Mouse (Mus musculus): Measurements from ENCODE around the gene Gm42742. TPM values are rescaled to one million over a fixed set of nuclear protein-coding genes. Genes with fewer than 3 reads are reported as not detected.

Gm42742 gene
- polyA plus RNA-seq, 1 experiment from 2014 or later: 53.7 TPM

GRCm38 (mm10) chr7:126975950-126976866 lies 44.7 kb downstream of the Gm42742 start, which contains the start of gene Cdiptos:
TSS of gene Cdiptos (minus strand) at chr7:126976098.
- no peaks in the 10 kb centered on the region for H3K27me3 ChIP-seq (ENCODE audit: control insufficient read depth, insufficient read depth, low read length)
- peak within 1 kb of the TSS; percentile 58 for H3K4me2 ChIP-seq (replicated peaks; ENCODE audit: low read depth, low read length)
- under 1% methylated on average over 55 of the region's 55 CpGs for WGBS
- peak within 1 kb of the TSS; percentile 98 for H3K4me3 ChIP-seq (ENCODE audit: low read depth, low read length)
- no peaks in the 10 kb centered on the region for H3K4me1 ChIP-seq (replicated peaks; ENCODE audit: control insufficient read depth, insufficient read depth, low read length)
- H3K9ac ChIP-seq (ENCODE audit: low read depth, low read length): peak within 1 kb of the TSS; percentile 99
- peaks cover 4% of the 10 kb centered on the region; the same call in 1 of the 2 replicates for H3K36me3 ChIP-seq (ENCODE audit: control insufficient read depth, insufficient read depth, low read length)
- H3K9me3 ChIP-seq (ENCODE audit: control insufficient read depth, low read length): no peaks in the 10 kb centered on the region
- ATAC-seq (ENCODE audit: low FRiP score) (peak; percentile 95), DNase-seq (ENCODE audit: low spot score) (peak; percentile 99)
- H3K27ac ChIP-seq (ENCODE audit: low read depth, low read length): peak within 1 kb of the TSS; percentile 88

- ATAC-seq (ENCODE audit: low FRiP score): no peak
- H3K4me3 ChIP-seq (ENCODE audit: low read depth, low read length): peak within 1 kb of the TSS; percentile 98
- 6% methylated on average over 1 of the region's 1 CpGs for WGBS
- no peaks in the 10 kb centered on the region for H3K27me3 ChIP-seq (ENCODE audit: control insufficient read depth, insufficient read depth, low read length)
- no peak for DNase-seq (ENCODE audit: low spot score)
- peak within 1 kb of the TSS; percentile 99 for H3K9ac ChIP-seq (ENCODE audit: low read depth, low read length)
- H3K27ac ChIP-seq (ENCODE audit: low read depth, low read length): peak within 1 kb of the TSS; percentile 88
- H3K4me1 ChIP-seq (replicated peaks; ENCODE audit: control insufficient read depth, insufficient read depth, low read length): no peaks in the 10 kb centered on the region
- peak within 1 kb of the TSS; percentile 58 for H3K4me2 ChIP-seq (replicated peaks; ENCODE audit: low read depth, low read length)
- H3K36me3 ChIP-seq (ENCODE audit: control insufficient read depth, insufficient read depth, low read length): peaks cover 4% of the 10 kb centered on the region; the same call in 1 of the 2 replicates
- H3K9me3 ChIP-seq (ENCODE audit: control insufficient read depth, low read length): no peaks in the 10 kb centered on the region
Observed at GRCm38 (mm10) chr7:126975893-126975949, 45.2 kb downstream of the Gm42742 start, which contains the start of gene Cdipt. TSS of gene Cdipt (plus strand) at chr7:126975914.

- Histone ChIP-seq H3K9ac (ENCODE audit: low read depth, low read length) (no peak overlapping the region), H3K36me3 (ENCODE audit: control insufficient read depth, insufficient read depth, low read length) (peaks cover 4% of the 10 kb centered on the region; the same call in 1 of the 2 replicates), H3K27me3 (ENCODE audit: control insufficient read depth, insufficient read depth, low read length) (no peaks in the 10 kb centered on the region), H3K27ac (ENCODE audit: low read depth, low read length) (no peak overlapping the region; the same call in 1 of the 2 replicates), H3K9me3 (ENCODE audit: control insufficient read depth, low read length) (no peaks in the 10 kb centered on the region), H3K4me2 (replicated peaks; ENCODE audit: low read depth, low read length) (peak overlapping the region; percentile 58), H3K4me3 (ENCODE audit: low read depth, low read length) (peak overlapping the region; percentile 98; the same call in 1 of the 2 replicates), H3K4me1 (replicated peaks; ENCODE audit: control insufficient read depth, insufficient read depth, low read length) (no peaks in the 10 kb centered on the region)
- DNase-seq (ENCODE audit: low spot score) (no peak), ATAC-seq (ENCODE audit: low FRiP score) (peak; percentile 25)
- 16% methylated on average over 8 of the region's 8 CpGs for WGBS
Observed at GRCm38 (mm10) chr7:126975493-126975892, 45.4 kb downstream of the Gm42742 start.

GRCm38 (mm10) chr7:126967361-126967760 lies 53.5 kb downstream of the Gm42742 start:
- no peaks in the 10 kb centered on the region for H3K4me1 ChIP-seq (replicated peaks; ENCODE audit: control insufficient read depth, insufficient read depth, low read length)
- DNase-seq (ENCODE audit: low spot score): no peak
- H3K27ac ChIP-seq (ENCODE audit: low read depth, low read length): no peak overlapping the region
- no peak overlapping the region for H3K9ac ChIP-seq (ENCODE audit: low read depth, low read length)
- no peak overlapping the region for H3K4me3 ChIP-seq (ENCODE audit: low read depth, low read length)
- WGBS: 67% methylated on average over 6 of the region's 6 CpGs
- no peak for ATAC-seq (ENCODE audit: low FRiP score)
- peaks cover under 1% of the 10 kb centered on the region; the same call in 1 of the 2 replicates for H3K27me3 ChIP-seq (ENCODE audit: control insufficient read depth, insufficient read depth, low read length)
- H3K36me3 ChIP-seq (ENCODE audit: control insufficient read depth, insufficient read depth, low read length): no peaks in the 10 kb centered on the region
- H3K9me3 ChIP-seq (ENCODE audit: control insufficient read depth, low read length): no peaks in the 10 kb centered on the region
- no peak overlapping the region for H3K4me2 ChIP-seq (replicated peaks; ENCODE audit: low read depth, low read length)

GRCm38 (mm10) chr7:126965568-126965967 lies 55.3 kb downstream of the Gm42742 start:
- WGBS: 79% methylated on average over 3 of the region's 3 CpGs
- ATAC-seq (ENCODE audit: low FRiP score): no peak
- Histone ChIP-seq H3K4me2 (replicated peaks; ENCODE audit: low read depth, low read length) (no peak overlapping the region), H3K36me3 (ENCODE audit: control insufficient read depth, insufficient read depth, low read length) (no peaks in the 10 kb centered on the region), H3K27ac (ENCODE audit: low read depth, low read length) (no peak overlapping the region), H3K9ac (ENCODE audit: low read depth, low read length) (no peak overlapping the region), H3K9me3 (ENCODE audit: control insufficient read depth, low read length) (no peaks in the 10 kb centered on the region), H3K4me1 (replicated peaks; ENCODE audit: control insufficient read depth, insufficient read depth, low read length) (no peaks in the 10 kb centered on the region), H3K4me3 (ENCODE audit: low read depth, low read length) (no peak overlapping the region), H3K27me3 (ENCODE audit: control insufficient read depth, insufficient read depth, low read length) (peaks cover 2% of the 10 kb centered on the region; the same call in 1 of the 2 replicates)
- no peak for DNase-seq (ENCODE audit: low spot score)

Other genes starting within 250 kb of the Gm42742 start
- 114 and 119 TPM in 2 replicates for gene Ypel3, start 244.1 kb downstream of the Gm42742 start, polyA plus RNA-seq (2014; fragmentation: Nextera tagmentation; extraction: Ambion mirVana)
- 0.25 and 0.79 TPM in 2 replicates for gene Tbx6, start 239.6 kb downstream of the Gm42742 start, polyA plus RNA-seq (2014; fragmentation: Nextera tagmentation; extraction: Ambion mirVana)
- gene Ppp4c, start 228.6 kb downstream of the Gm42742 start, polyA plus RNA-seq (2014; fragmentation: Nextera tagmentation; extraction: Ambion mirVana): 313 and 330 TPM in 2 replicates
- 14.6 and 16.3 TPM in 2 replicates for gene Fam57b, start 223.4 kb downstream of the Gm42742 start, polyA plus RNA-seq (2014; fragmentation: Nextera tagmentation; extraction: Ambion mirVana)
- not detected in 2 replicates for gene 4930451I11Rik, start 189.5 kb downstream of the Gm42742 start, polyA plus RNA-seq (2014; fragmentation: Nextera tagmentation; extraction: Ambion mirVana)
- 3.4 and 3.7 TPM in 2 replicates for gene Doc2a, start 173.7 kb downstream of the Gm42742 start, polyA plus RNA-seq (2014; fragmentation: Nextera tagmentation; extraction: Ambion mirVana)
- 22.0 and 25.2 TPM in 2 replicates for gene Hirip3, start 159.1 kb downstream of the Gm42742 start, polyA plus RNA-seq (2014; fragmentation: Nextera tagmentation; extraction: Ambion mirVana)
- 89.3 and 89.4 TPM in 2 replicates for gene Ino80e, start 158.7 kb downstream of the Gm42742 start, polyA plus RNA-seq (2014; fragmentation: Nextera tagmentation; extraction: Ambion mirVana)
- gene Taok2, start 136.4 kb downstream of the Gm42742 start, polyA plus RNA-seq (2014; fragmentation: Nextera tagmentation; extraction: Ambion mirVana): 27.3 and 31.2 TPM in 2 replicates
- 25.3 and 28.6 TPM in 2 replicates for gene Tmem219, start 98.2 kb downstream of the Gm42742 start, polyA plus RNA-seq (2014; fragmentation: Nextera tagmentation; extraction: Ambion mirVana)
- gene Kctd13, start 92.2 kb downstream of the Gm42742 start, polyA plus RNA-seq (2014; fragmentation: Nextera tagmentation; extraction: Ambion mirVana): 30.1 and 33.5 TPM in 2 replicates
- 0.90 and 0.92 TPM in 2 replicates for gene Asphd1, start 71.5 kb downstream of the Gm42742 start, polyA plus RNA-seq (2014; fragmentation: Nextera tagmentation; extraction: Ambion mirVana)
- gene Sez6l2, start 70.5 kb downstream of the Gm42742 start, polyA plus RNA-seq (2014; fragmentation: Nextera tagmentation; extraction: Ambion mirVana): 13.2 and 14.2 TPM in 2 replicates
- 68.9 and 69.5 TPM in 2 replicates for gene Cdipt, start 45.2 kb downstream of the Gm42742 start, polyA plus RNA-seq (2014; fragmentation: Nextera tagmentation; extraction: Ambion mirVana)
- 0.63 and 0.93 TPM in 2 replicates for gene Cdiptos, start 45.0 kb downstream of the Gm42742 start, polyA plus RNA-seq (2014; fragmentation: Nextera tagmentation; extraction: Ambion mirVana)
- 3.4 and 3.5 TPM in 2 replicates for gene Mvp, start 6.5 kb downstream of the Gm42742 start, polyA plus RNA-seq (2014; fragmentation: Nextera tagmentation; extraction: Ambion mirVana)
- not detected in 2 replicates for gene Pagr1b, start 4.6 kb downstream of the Gm42742 start, polyA plus RNA-seq (2014; fragmentation: Nextera tagmentation; extraction: Ambion mirVana)
- 76.1 and 78.5 TPM in 2 replicates for gene Pagr1a, start 3.7 kb downstream of the Gm42742 start, polyA plus RNA-seq (2014; fragmentation: Nextera tagmentation; extraction: Ambion mirVana)
- 7.2 and 7.7 TPM in 2 replicates for gene Prrt2, start 114 bp upstream of the Gm42742 start, polyA plus RNA-seq (2014; fragmentation: Nextera tagmentation; extraction: Ambion mirVana)
- 69.4 and 71.4 TPM in 2 replicates for gene Maz, start 5.9 kb upstream of the Gm42742 start, polyA plus RNA-seq (2014; fragmentation: Nextera tagmentation; extraction: Ambion mirVana)
- 142 and 146 TPM in 2 replicates for gene Kif22, start 21.4 kb upstream of the Gm42742 start, polyA plus RNA-seq (2014; fragmentation: Nextera tagmentation; extraction: Ambion mirVana)
- not detected in 2 replicates for gene Zg16, start 66.2 kb upstream of the Gm42742 start, polyA plus RNA-seq (2014; fragmentation: Nextera tagmentation; extraction: Ambion mirVana)
- gene AI467606, start 70.3 kb upstream of the Gm42742 start, polyA plus RNA-seq (2014; fragmentation: Nextera tagmentation; extraction: Ambion mirVana): 1.0 and 1.3 TPM in 2 replicates
- gene Qprt, start 101.1 kb upstream of the Gm42742 start, polyA plus RNA-seq (2014; fragmentation: Nextera tagmentation; extraction: Ambion mirVana): 1.7 and 2.0 TPM in 2 replicates
- 0.07 and 0.08 TPM in 2 replicates for gene Spn, start 116.7 kb upstream of the Gm42742 start, polyA plus RNA-seq (2014; fragmentation: Nextera tagmentation; extraction: Ambion mirVana)
- 64.7 and 76.2 TPM in 2 replicates for gene Cd2bp2, start 175.0 kb upstream of the Gm42742 start, polyA plus RNA-seq (2014; fragmentation: Nextera tagmentation; extraction: Ambion mirVana)
- 18.7 and 19.1 TPM in 2 replicates for gene Tbc1d10b, start 187.4 kb upstream of the Gm42742 start, polyA plus RNA-seq (2014; fragmentation: Nextera tagmentation; extraction: Ambion mirVana)
- 24.1 and 26.5 TPM in 2 replicates for gene Mylpf, start 187.8 kb upstream of the Gm42742 start, polyA plus RNA-seq (2014; fragmentation: Nextera tagmentation; extraction: Ambion mirVana)
- gene Zfp553, start 212.0 kb upstream of the Gm42742 start, polyA plus RNA-seq (2014; fragmentation: Nextera tagmentation; extraction: Ambion mirVana): 26.5 and 29.7 TPM in 2 replicates
- 23.7 and 30.0 TPM in 2 replicates for gene Sept1, start 212.0 kb upstream of the Gm42742 start, polyA plus RNA-seq (2014; fragmentation: Nextera tagmentation; extraction: Ambion mirVana)
- 53.2 and 54.0 TPM in 2 replicates for gene Zfp771, start 223.2 kb upstream of the Gm42742 start, polyA plus RNA-seq (2014; fragmentation: Nextera tagmentation; extraction: Ambion mirVana)
- gene Dctpp1, start 239.6 kb upstream of the Gm42742 start, polyA plus RNA-seq (2014; fragmentation: Nextera tagmentation; extraction: Ambion mirVana): 193 and 214 TPM in 2 replicates